Comparison of ENCODE assay signal across 8 mouse cellular contexts in genomic region chr17:52602093-52602780, GRCm38 (mm10). TPM values are rescaled to one million over a fixed set of nuclear protein-coding genes. Genes with fewer than 3 reads are reported as not detected.
DNase-seq lines count a peak whose midpoint lies in the region; ATAC-seq and TF ChIP-seq lines count a peak whose summit lies in the region.

Gene Kcnh8, plus strand, starts transcription at chr17:52602709.

- peak within 1 kb of the TSS; percentile 80 for H3K4me2 ChIP-seq in kidney, embryonic 16.5 days (replicated peaks; ENCODE audit: low read depth, low read length)
- peak within 1 kb of the TSS; percentile 95 for H3K4me2 ChIP-seq in neural tube, embryonic 15.5 days

- under 1% methylated on average over 37 of the region's 40 CpGs for WGBS in kidney, embryonic 16.5 days
- 2% methylated on average over 40 of the region's 40 CpGs for WGBS in limb, embryonic 10.5 days
- WGBS in neural tube, embryonic 15.5 days = 0% methylated on average over 40 of the region's 40 CpGs

- H3K36me3 ChIP-seq in kidney, embryonic 16.5 days (ENCODE audit: insufficient read depth, low read length) = no peaks in the 10 kb centered on the region
- no peaks in the 10 kb centered on the region for H3K36me3 ChIP-seq in limb, embryonic 10.5 days
- no peaks in the 10 kb centered on the region for H3K36me3 ChIP-seq in neural tube, embryonic 15.5 days

- peaks cover 10% of the 10 kb centered on the region; the same call in 1 of the 2 replicates for H3K4me1 ChIP-seq in kidney, embryonic 16.5 days (ENCODE audit: insufficient read depth, low read length)
- no peaks in the 10 kb centered on the region for H3K4me1 ChIP-seq in embryonic fibroblast, embryonic 13.5 days (ENCODE audit: control insufficient read depth, insufficient read depth, low read length)
- peaks cover 15% of the 10 kb centered on the region for H3K4me1 ChIP-seq in limb, embryonic 10.5 days
- H3K4me1 ChIP-seq in neural tube, embryonic 15.5 days = peaks cover 21% of the 10 kb centered on the region

- peak within 1 kb of the TSS; percentile 75; the same call in 1 of the 2 replicates for H3K27ac ChIP-seq in kidney, embryonic 16.5 days (ENCODE audit: low read length)
- no peak within 1 kb of the TSS for H3K27ac ChIP-seq in embryonic fibroblast, embryonic 13.5 days (ENCODE audit: insufficient read depth, low read length)
- H3K27ac ChIP-seq in limb, embryonic 10.5 days = no peak within 1 kb of the TSS
- H3K27ac ChIP-seq in neural tube, embryonic 15.5 days (replicated peaks) = peak within 1 kb of the TSS; percentile 88

- no peaks in the 10 kb centered on the region for H3K9me3 ChIP-seq in kidney, embryonic 16.5 days (ENCODE audit: low read length)
- H3K9me3 ChIP-seq in limb, embryonic 10.5 days (replicated peaks) = no peaks in the 10 kb centered on the region
- H3K9me3 ChIP-seq in neural tube, embryonic 15.5 days (replicated peaks) = no peaks in the 10 kb centered on the region

- TF ChIP-seq POLR2A in embryonic fibroblast, embryonic 13.5 days (IDR thresholded peaks at IDR 0.05; ENCODE audit: low read depth, low read length) = no peak

- H3K4me3 ChIP-seq in kidney, embryonic 16.5 days (ENCODE audit: low read length) = peak within 1 kb of the TSS; percentile 57
- H3K4me3 ChIP-seq in embryonic fibroblast, embryonic 13.5 days (ENCODE audit: insufficient read depth, low read length) = peak within 1 kb of the TSS; percentile 25
- peak within 1 kb of the TSS; percentile 24 for H3K4me3 ChIP-seq in limb, embryonic 10.5 days
- peak within 1 kb of the TSS; percentile 70 for H3K4me3 ChIP-seq in neural tube, embryonic 15.5 days (replicated peaks)

- no peak for TF ChIP-seq CTCF in embryonic fibroblast, embryonic 13.5 days (IDR thresholded peaks at IDR 0.05; ENCODE audit: borderline replicate concordance, insufficient read depth, low read length)

- peak; percentile 42 for ATAC-seq in kidney, embryonic 16.5 days (ENCODE audit: low FRiP score, low TSS enrichment)
- ATAC-seq in neural tube, embryonic 15.5 days (ENCODE audit: low FRiP score) = peak; percentile 69

- no peak for DNase-seq in kidney, adult 9 months
- DNase-seq in ZHBTc4 (ENCODE audit: low read depth, low spot score) = peak; percentile 12
- no peak for DNase-seq in limb, embryonic 10.5 days (ENCODE audit: low spot score)
- DNase-seq in yolk sac, embryonic 10.5 days (ENCODE audit: low spot score) = no peak
- DNase-seq in c-Kit-positive CD71-positive TER-119-positive erythroid progenitor cells, embryonic 14.5 days (ENCODE audit: low spot score) = no peak

- peaks cover 25% of the 10 kb centered on the region for H3K27me3 ChIP-seq in kidney, embryonic 16.5 days (ENCODE audit: insufficient read depth, low read length)
- H3K27me3 ChIP-seq in limb, embryonic 10.5 days (ENCODE audit: low read depth, poor library complexity, severe bottlenecking) = peaks cover 42% of the 10 kb centered on the region
- H3K27me3 ChIP-seq in neural tube, embryonic 15.5 days (replicated peaks) = no peaks in the 10 kb centered on the region

- H3K9ac ChIP-seq in kidney, embryonic 16.5 days (replicated peaks; ENCODE audit: low read length) = peak within 1 kb of the TSS; percentile 65
- H3K9ac ChIP-seq in neural tube, embryonic 15.5 days (replicated peaks) = peak within 1 kb of the TSS; percentile 64

RNA-seq across cellular contexts. Expression of gene Kcnh8, which starts in this region (rescaled TPM):
- 0.57 and 0.59 TPM in 2 replicates for polyA plus RNA-seq in kidney, embryonic 16.5 days (2015; fragmentation: Nextera tagmentation; extraction: Ambion mirVana)
- polyA plus RNA-seq in embryonic fibroblast, embryonic 13.5 days (2011; ENCODE audit: insufficient read length, low read depth, missing spikeins) = not detected in 2 replicates
- 0.04 TPM in 1 of 2 replicates, not detected in the other for polyA plus RNA-seq in limb, embryonic 10.5 days (2016; fragmentation: Nextera tagmentation; extraction: Ambion mirVana)
- 4.1 and 4.2 TPM in 2 replicates for polyA plus RNA-seq in neural tube, embryonic 15.5 days (2015; fragmentation: Nextera tagmentation; extraction: Ambion mirVana)

Comparison
In these comparisons a context has a peak if more than half of its experiments do, and no peak if none do; other contexts are left out.
1. Peak in ATAC-seq, H3K4me3 ChIP-seq, H3K27ac ChIP-seq, H3K9ac ChIP-seq and H3K4me2 ChIP-seq in kidney, embryonic 16.5 days; RNA of the gene not detected or under 1 TPM.